Mouse (Mus musculus) thymus, adult 2 months (tissue): ENCODE data around the gene Tenm2. TPM values are rescaled to one million over a fixed set of nuclear protein-coding genes. Genes with fewer than 3 reads are reported as not detected.

Experiments
- DNase-seq: peaks from one replicate; pipeline ENCODE4 v3.0.0; 2021
- H3K27ac ChIP-seq: fragments of 200-500 bp; 2 replicates; pipeline ENCODE4 v1.5.1; 2012; ENCODE audit warnings: low read length, control low read depth; ENCODE audit not compliant: control insufficient read depth, insufficient read depth
- H3K27me3 ChIP-seq: fragments of 200-500 bp; 2 replicates; pipeline ENCODE4 v1.6.1; 2012; ENCODE audit warnings: mild to moderate bottlenecking, low read length, moderate library complexity, mixed read lengths; ENCODE audit not compliant: control insufficient read depth, insufficient read depth
- H3K36me3 ChIP-seq: fragments of 200-500 bp; 2 replicates; pipeline ENCODE4 v1.6.1; 2012; ENCODE audit warnings: mild to moderate bottlenecking, low read length, moderate library complexity; ENCODE audit not compliant: control insufficient read depth, insufficient read depth
- H3K4me1 ChIP-seq: fragments of 200-500 bp; replicated peaks from 2 replicates; pipeline ENCODE4 v1.6.1; 2012; ENCODE audit warnings: low read length; ENCODE audit not compliant: control insufficient read depth, insufficient read depth
- H3K4me3 ChIP-seq: fragments of 200-500 bp; 2 replicates; pipeline ENCODE4 v1.5.1; 2012; ENCODE audit warnings: mild to moderate bottlenecking, low read length, control low read depth, moderate library complexity; ENCODE audit not compliant: control insufficient read depth, insufficient read depth
- CTCF ChIP-seq: fragments of 200-500 bp; IDR thresholded peaks from 2 replicates; pipeline ENCODE4 v1.5.1; 2012; ENCODE audit warnings: mild to moderate bottlenecking, control low read depth, low read length, moderate library complexity, borderline replicate concordance; ENCODE audit not compliant: control insufficient read depth, poor library complexity, insufficient read depth; ENCODE audit errors: extremely low read depth
- POLR2A ChIP-seq: fragments of 200-500 bp; IDR thresholded peaks from 2 replicates; pipeline ENCODE4 v1.6.1; 2012; ENCODE audit warnings: mild to moderate bottlenecking, low read length, control low read depth, moderate library complexity; ENCODE audit not compliant: control insufficient read depth, poor library complexity, insufficient read depth; ENCODE audit errors: extremely low read depth
- WGBS: fragments of 180-500 bp; shearing (Covaris S2); methylation state at CpG from one replicate; pipeline ENCODE4 v1.1.7; 2018; 5-methylcytosine and 5-hydroxymethylcytosine counted together
- polyA plus RNA-seq: library from polyadenylated mRNA; depleted of rRNA; stranded (reverse); fragments of >200 nt; gene quantifications from 2 replicates; pipeline ENCODE4 v1.2.3, GENCODE M21; 2012

Gene Tenm2
- polyA plus RNA-seq, 1 experiment: 0.70 TPM

GRCm38 (mm10) chr11:36420047-36420446, 815.7 kb downstream of the Tenm2 start:
- no peaks in the 10 kb centered on the region for H3K4me1 ChIP-seq
- 91% methylated on average over 7 of the region's 7 CpGs for WGBS
- no peak overlapping the region for H3K4me3 ChIP-seq
- no peaks in the 10 kb centered on the region for H3K27me3 ChIP-seq
- H3K27ac ChIP-seq: no peak overlapping the region
- no peaks in the 10 kb centered on the region for H3K36me3 ChIP-seq
- no peak for TF ChIP-seq POLR2A
- TF ChIP-seq CTCF: no peak
- no peak for DNase-seq

GRCm38 (mm10) chr11:36415244-36415643, 820.5 kb downstream of the Tenm2 start:
- Histone ChIP-seq H3K36me3 (no peaks in the 10 kb centered on the region), H3K27ac (no peak overlapping the region), H3K4me1 (no peaks in the 10 kb centered on the region), H3K4me3 (no peak overlapping the region), H3K27me3 (no peaks in the 10 kb centered on the region)
- TF ChIP-seq POLR2A (no peak), CTCF (no peak)
- DNase-seq: no peak
- WGBS: 81% methylated on average over 7 of the region's 7 CpGs

GRCm38 (mm10) chr11:36410881-36411280, 824.9 kb downstream of the Tenm2 start:
- DNase-seq: no peak
- Histone ChIP-seq H3K36me3 (no peaks in the 10 kb centered on the region), H3K27me3 (no peaks in the 10 kb centered on the region), H3K4me1 (no peaks in the 10 kb centered on the region), H3K4me3 (no peak overlapping the region), H3K27ac (no peak overlapping the region)
- TF ChIP-seq POLR2A (no peak), CTCF (no peak)
- 86% methylated on average over 13 of the region's 13 CpGs for WGBS

GRCm38 (mm10) chr11:36395803-36396710, 839.7 kb downstream of the Tenm2 start:
- Histone ChIP-seq H3K27me3 (no peaks in the 10 kb centered on the region), H3K27ac (no peak overlapping the region), H3K4me1 (no peaks in the 10 kb centered on the region), H3K36me3 (no peaks in the 10 kb centered on the region), H3K4me3 (no peak overlapping the region)
- no peak for TF ChIP-seq POLR2A
- TF ChIP-seq CTCF: no peak
- no peak for DNase-seq
- WGBS: 63% methylated on average over 12 of the region's 12 CpGs

- Histone ChIP-seq H3K27me3 (no peaks in the 10 kb centered on the region), H3K27ac (no peak overlapping the region), H3K4me3 (no peak overlapping the region), H3K4me1 (no peaks in the 10 kb centered on the region), H3K36me3 (no peaks in the 10 kb centered on the region)
- DNase-seq: no peak
- TF ChIP-seq CTCF (no peak), POLR2A (no peak)
- WGBS: 93% methylated on average over 5 of the region's 5 CpGs
These were observed 851.1 kb downstream of the Tenm2 start for GRCm38 (mm10) chr11:36384696-36385095.

- TF ChIP-seq POLR2A (no peak), CTCF (no peak)
- Histone ChIP-seq H3K27me3 (no peaks in the 10 kb centered on the region), H3K4me1 (no peaks in the 10 kb centered on the region), H3K4me3 (no peak overlapping the region), H3K36me3 (no peaks in the 10 kb centered on the region), H3K27ac (no peak overlapping the region)
- 93% methylated on average over 7 of the region's 7 CpGs for WGBS
- DNase-seq: no peak
These were observed 864.0 kb downstream of the Tenm2 start for GRCm38 (mm10) chr11:36371814-36372213.
